Comparison of ENCODE assay signal across 8 mouse cellular contexts in genomic region chr6:100170711-100171348, GRCm38 (mm10).
A peak's percentile ranks its signal among the peaks of the same experiment; 100 is the strongest.
DNase-seq lines count a peak whose midpoint lies in the region; ATAC-seq lines count a peak whose summit lies in the region.

No protein-coding gene starts in this region.

- no peaks in the 10 kb centered on the region for H3K36me3 ChIP-seq in forebrain, embryonic 12.5 days (replicated peaks)
- no peaks in the 10 kb centered on the region for H3K36me3 ChIP-seq in hindbrain, embryonic 12.5 days
- H3K36me3 ChIP-seq in lung, embryonic 16.5 days (ENCODE audit: control insufficient read depth, insufficient read depth, low read length) = no peaks in the 10 kb centered on the region

- peak overlapping the region; percentile 22; the same call in 1 of the 2 replicates for H3K9ac ChIP-seq in forebrain, embryonic 12.5 days
- no peak overlapping the region for H3K9ac ChIP-seq in hindbrain, embryonic 12.5 days
- peak overlapping the region; percentile 30; the same call in 1 of the 2 replicates for H3K9ac ChIP-seq in lung, embryonic 16.5 days (ENCODE audit: low read length)

- ATAC-seq in forebrain, embryonic 12.5 days (ENCODE audit: low FRiP score) = peak; percentile 53
- no peak for ATAC-seq in hindbrain, embryonic 12.5 days (ENCODE audit: low FRiP score)
- peak; percentile 60; the same call in 1 of the 2 replicates for ATAC-seq in lung, embryonic 16.5 days (ENCODE audit: low read depth)

- H3K4me1 ChIP-seq in forebrain, embryonic 12.5 days = peaks cover 12% of the 10 kb centered on the region
- H3K4me1 ChIP-seq in hindbrain, embryonic 12.5 days = peaks cover 11% of the 10 kb centered on the region
- peaks cover 10% of the 10 kb centered on the region; the same call in 1 of the 2 replicates for H3K4me1 ChIP-seq in lung, embryonic 16.5 days (replicated peaks; ENCODE audit: control insufficient read depth, insufficient read depth, low read length)

- no peaks in the 10 kb centered on the region for H3K9me3 ChIP-seq in forebrain, embryonic 12.5 days
- H3K9me3 ChIP-seq in hindbrain, embryonic 12.5 days (replicated peaks) = no peaks in the 10 kb centered on the region
- no peaks in the 10 kb centered on the region for H3K9me3 ChIP-seq in lung, embryonic 16.5 days (ENCODE audit: control insufficient read depth, low read length)

- 3% methylated on average over 22 of the region's 22 CpGs for WGBS in forebrain, embryonic 12.5 days
- WGBS in hindbrain, embryonic 12.5 days = 6% methylated on average over 22 of the region's 22 CpGs
- 10% methylated on average over 22 of the region's 22 CpGs for WGBS in lung, embryonic 16.5 days

- H3K4me3 ChIP-seq in forebrain, embryonic 12.5 days (replicated peaks) = 0 out of 2 replicates have a peak overlapping the region, but pooled peaks have one; percentile 5
- no peak overlapping the region; the same call in 1 of the 2 replicates for H3K4me3 ChIP-seq in hindbrain, embryonic 12.5 days
- H3K4me3 ChIP-seq in lung, embryonic 16.5 days (ENCODE audit: low read length) = 0 out of 2 replicates have a peak overlapping the region, but pooled peaks have one; percentile 1

- peak overlapping the region; percentile 45 for H3K4me2 ChIP-seq in forebrain, embryonic 12.5 days
- peak overlapping the region; percentile 35 for H3K4me2 ChIP-seq in hindbrain, embryonic 12.5 days (replicated peaks)
- peak overlapping the region; percentile 29 for H3K4me2 ChIP-seq in lung, embryonic 16.5 days (ENCODE audit: low read depth, low read length)

- DNase-seq in urinary bladder, postnatal 14 days (ENCODE audit: low spot score) = peak; percentile 48
- DNase-seq in urinary bladder, postnatal 25 days (ENCODE audit: low spot score) = no peak
- DNase-seq in layer of hippocampus, postnatal 36 days = peak; percentile 76 to 81
- peak; percentile 91 for DNase-seq in right cerebral cortex, adult 18-20 months
- DNase-seq in B cell, adult 2 months = no peak

- H3K27me3 ChIP-seq in forebrain, embryonic 12.5 days = peaks cover 30% of the 10 kb centered on the region
- H3K27me3 ChIP-seq in hindbrain, embryonic 12.5 days = peaks cover 50% of the 10 kb centered on the region
- H3K27me3 ChIP-seq in lung, embryonic 16.5 days (ENCODE audit: control insufficient read depth, insufficient read depth, low read depth, low read length) = no peaks in the 10 kb centered on the region

- 0 out of 2 replicates have a peak overlapping the region, but pooled peaks have one; percentile 8 for H3K27ac ChIP-seq in forebrain, embryonic 12.5 days
- H3K27ac ChIP-seq in hindbrain, embryonic 12.5 days = no peak overlapping the region
- H3K27ac ChIP-seq in lung, embryonic 16.5 days (ENCODE audit: low read length) = no peak overlapping the region

Comparison
In these comparisons a context has a peak if more than half of its experiments do, and no peak if none do; other contexts are left out.
1. DNase-seq: peak in urinary bladder, postnatal 14 days (single experiment), layer of hippocampus, postnatal 36 days (2 of 2) and right cerebral cortex, adult 18-20 months (single experiment); none in urinary bladder, postnatal 25 days (single experiment) and B cell, adult 2 months (0 of 2).
2. Peak in every context shown above with its lines, with median percentiles within 50 percentile points of each other: H3K4me2 ChIP-seq.